Mouse (Mus musculus): ENCODE data around the gene Pcare. TPM values are rescaled to one million over a fixed set of nuclear protein-coding genes. Genes with fewer than 3 reads are reported as not detected.

The Pcare gene
- not detected in 2 replicates for polyA plus RNA-seq (2016; fragmentation: Nextera tagmentation; extraction: Ambion mirVana)

GRCm38 (mm10) chr17:71752831-71753230 is at the start of gene Pcare:
Gene Pcare (minus strand): TSS chr17:71752894.
- Histone ChIP-seq H3K36me3 (no peaks in the 10 kb centered on the region), H3K27ac (replicated peaks) (no peak within 1 kb of the TSS), H3K9me3 (replicated peaks) (no peaks in the 10 kb centered on the region), H3K4me1 (no peaks in the 10 kb centered on the region), H3K27me3 (ENCODE audit: low read depth, poor library complexity, severe bottlenecking) (no peaks in the 10 kb centered on the region), H3K4me3 (no peak within 1 kb of the TSS)
- WGBS = 83% methylated on average over 10 of the region's 10 CpGs
- no peak for DNase-seq (ENCODE audit: low spot score)

DNA sequence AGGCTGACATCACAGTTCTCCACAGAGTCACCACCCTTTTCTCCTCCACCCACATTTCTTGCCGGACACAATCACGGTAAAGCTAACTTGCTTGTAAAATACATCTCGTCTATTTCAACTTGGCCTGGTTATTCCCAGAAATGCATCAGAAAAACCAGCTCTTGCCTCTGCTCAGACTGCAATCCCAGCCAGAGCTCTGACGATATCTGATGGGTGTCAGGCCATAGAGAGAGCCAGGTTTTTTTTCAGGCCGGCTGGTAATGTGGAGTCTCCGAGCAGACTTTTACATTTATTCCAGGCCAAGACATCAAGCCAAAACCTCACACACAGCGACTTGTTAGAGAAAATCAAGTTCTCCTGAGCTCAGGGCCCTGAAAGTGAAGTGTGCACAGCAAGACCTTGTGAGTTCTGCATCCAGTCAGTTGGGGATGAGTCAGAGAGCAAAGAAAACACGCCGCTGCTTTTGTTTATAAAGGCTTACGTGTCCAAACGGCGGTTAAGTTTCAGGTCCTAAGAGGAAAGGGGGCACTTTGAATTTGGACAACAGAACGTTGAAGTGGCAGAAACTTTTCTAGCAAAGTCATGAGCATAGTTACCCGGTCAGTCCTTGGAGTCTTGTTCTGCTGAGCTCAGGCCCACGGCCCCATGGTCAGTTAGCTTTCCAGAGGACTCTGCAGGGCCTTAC is 43.0 kb upstream of the Pcare start:
- no peak overlapping the region for H3K4me3 ChIP-seq
- no peak overlapping the region for H3K27ac ChIP-seq (replicated peaks)
- no peaks in the 10 kb centered on the region for H3K9me3 ChIP-seq (replicated peaks)
- H3K36me3 ChIP-seq = peaks cover 77% of the 10 kb centered on the region
- DNase-seq (ENCODE audit: low spot score) = no peak
- H3K27me3 ChIP-seq (ENCODE audit: low read depth, poor library complexity, severe bottlenecking) = no peaks in the 10 kb centered on the region
- H3K4me1 ChIP-seq = no peaks in the 10 kb centered on the region
- 83% methylated on average over 15 of the region's 15 CpGs for WGBS

GRCm38 (mm10) chr17:71791622-71792021 is 38.9 kb upstream of the Pcare start:
- DNase-seq (ENCODE audit: low spot score) = no peak
- H3K4me1 ChIP-seq = no peaks in the 10 kb centered on the region
- WGBS = 90% methylated on average over 4 of the region's 4 CpGs
- no peaks in the 10 kb centered on the region for H3K27me3 ChIP-seq (ENCODE audit: low read depth, poor library complexity, severe bottlenecking)
- H3K4me3 ChIP-seq = no peak overlapping the region
- peaks cover 70% of the 10 kb centered on the region for H3K36me3 ChIP-seq
- no peak overlapping the region for H3K27ac ChIP-seq (replicated peaks)
- H3K9me3 ChIP-seq (replicated peaks) = no peaks in the 10 kb centered on the region

GRCm38 (mm10) chr17:71791109-71791508 is 38.4 kb upstream of the Pcare start:
- H3K4me3 ChIP-seq = no peak overlapping the region
- H3K27me3 ChIP-seq (ENCODE audit: low read depth, poor library complexity, severe bottlenecking) = no peaks in the 10 kb centered on the region
- H3K27ac ChIP-seq (replicated peaks) = no peak overlapping the region
- WGBS = 89% methylated on average over 4 of the region's 4 CpGs
- H3K9me3 ChIP-seq (replicated peaks) = no peaks in the 10 kb centered on the region
- DNase-seq (ENCODE audit: low spot score) = no peak
- H3K36me3 ChIP-seq = peaks cover 65% of the 10 kb centered on the region
- H3K4me1 ChIP-seq = no peaks in the 10 kb centered on the region

DNA sequence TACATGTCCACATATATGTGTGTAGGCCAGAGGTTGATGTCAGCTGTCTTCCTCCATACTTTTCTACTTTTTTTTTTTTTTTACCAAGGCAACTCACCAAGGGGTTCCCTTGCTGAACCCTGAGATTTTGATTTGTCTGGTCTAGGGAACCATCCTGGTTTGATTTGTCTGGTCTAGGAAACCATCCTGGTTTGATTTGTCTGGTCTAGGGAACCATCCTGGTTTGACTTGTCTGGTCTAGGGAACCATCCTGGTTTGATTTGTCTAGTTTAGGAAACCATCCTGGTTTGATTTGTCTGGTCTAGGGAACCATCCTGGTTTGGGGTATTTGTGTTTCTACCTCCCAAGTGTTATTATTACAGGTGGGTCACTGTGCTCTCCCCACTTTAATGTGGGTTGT is 33.8 kb upstream of the Pcare start:
- no peak for DNase-seq (ENCODE audit: low spot score)

DNA sequence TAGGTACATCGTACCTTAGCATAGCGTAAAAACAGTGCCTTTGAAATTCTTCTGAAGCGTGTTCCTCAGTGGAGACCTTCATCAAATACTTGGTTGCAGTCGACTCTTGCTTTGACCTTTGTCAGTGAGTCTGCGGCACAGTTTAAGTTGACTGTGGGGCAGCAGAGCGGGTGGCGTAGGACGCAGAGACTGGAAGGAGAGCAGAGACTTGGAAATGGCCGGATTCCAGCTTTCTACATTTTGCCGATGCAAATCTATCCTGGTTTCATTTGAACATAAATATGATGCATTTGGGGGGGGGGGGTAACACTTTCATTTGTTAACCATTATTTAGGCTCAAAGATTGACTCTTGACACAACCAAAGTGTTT is 30.7 kb upstream of the Pcare start:
- H3K4me1 ChIP-seq = peaks cover 21% of the 10 kb centered on the region
- H3K4me3 ChIP-seq = peak overlapping the region; percentile 90
- WGBS = 12% methylated on average over 10 of the region's 10 CpGs
- peaks cover 8% of the 10 kb centered on the region; the same call in 1 of the 2 replicates for H3K9me3 ChIP-seq (replicated peaks)
- no peaks in the 10 kb centered on the region for H3K36me3 ChIP-seq
- peaks cover 16% of the 10 kb centered on the region for H3K27me3 ChIP-seq (ENCODE audit: low read depth, poor library complexity, severe bottlenecking)
- peak overlapping the region; percentile 94 for H3K27ac ChIP-seq (replicated peaks)
- DNase-seq (ENCODE audit: low spot score) = no peak

More for the DNA sequence above, 33.8 kb upstream of the Pcare start:
- no peak overlapping the region for H3K27ac ChIP-seq (replicated peaks)
- H3K9me3 ChIP-seq (replicated peaks) = no peaks in the 10 kb centered on the region
- H3K4me1 ChIP-seq = peaks cover 21% of the 10 kb centered on the region
- H3K27me3 ChIP-seq (ENCODE audit: low read depth, poor library complexity, severe bottlenecking) = peaks cover 9% of the 10 kb centered on the region
- H3K36me3 ChIP-seq = peaks cover 19% of the 10 kb centered on the region
- H3K4me3 ChIP-seq = no peak overlapping the region

DNA sequence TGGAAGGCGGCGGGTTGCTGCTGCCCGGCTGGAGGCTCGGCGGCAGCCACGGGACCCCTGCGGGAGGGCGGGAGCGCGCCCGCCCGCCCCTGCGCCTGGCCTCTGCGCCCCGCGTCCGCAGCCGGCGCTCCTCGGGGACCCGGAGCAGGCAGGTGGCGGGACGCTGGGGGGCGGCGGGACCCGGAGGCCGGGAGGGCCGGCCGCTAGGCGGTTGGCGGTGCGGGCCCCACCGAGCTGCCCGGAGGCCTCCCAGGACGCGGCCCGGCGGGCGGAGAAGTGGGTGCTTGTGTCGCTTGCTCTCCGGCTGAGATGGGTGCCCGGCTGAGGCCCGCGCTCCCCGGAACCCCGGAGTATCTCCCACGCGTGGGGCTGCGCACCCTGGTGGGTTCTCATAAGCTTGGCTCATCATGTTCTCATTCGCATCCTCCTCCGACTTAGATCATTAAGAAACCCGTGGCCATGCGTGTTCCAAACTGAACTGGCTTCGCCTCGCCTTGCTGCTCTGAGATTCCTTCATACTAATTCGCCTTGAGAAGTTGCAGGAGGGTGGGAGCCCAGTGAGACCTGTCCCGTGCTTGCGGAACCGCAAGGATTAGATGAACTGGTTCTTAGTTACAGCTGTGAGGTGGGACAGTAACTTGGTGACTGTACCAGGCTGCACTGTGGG is 30.1 kb upstream of the Pcare start:
- Histone ChIP-seq H3K9me3 (replicated peaks) (peaks cover 10% of the 10 kb centered on the region; the same call in 1 of the 2 replicates), H3K4me1 (peaks cover 21% of the 10 kb centered on the region), H3K27ac (replicated peaks) (peak overlapping the region; percentile 94), H3K36me3 (no peaks in the 10 kb centered on the region), H3K4me3 (peak overlapping the region; percentile 90), H3K27me3 (ENCODE audit: low read depth, poor library complexity, severe bottlenecking) (peaks cover 16% of the 10 kb centered on the region)
- DNase-seq (ENCODE audit: low spot score) = peak; percentile 67
- 1% methylated on average over 56 of the region's 59 CpGs for WGBS

DNA sequence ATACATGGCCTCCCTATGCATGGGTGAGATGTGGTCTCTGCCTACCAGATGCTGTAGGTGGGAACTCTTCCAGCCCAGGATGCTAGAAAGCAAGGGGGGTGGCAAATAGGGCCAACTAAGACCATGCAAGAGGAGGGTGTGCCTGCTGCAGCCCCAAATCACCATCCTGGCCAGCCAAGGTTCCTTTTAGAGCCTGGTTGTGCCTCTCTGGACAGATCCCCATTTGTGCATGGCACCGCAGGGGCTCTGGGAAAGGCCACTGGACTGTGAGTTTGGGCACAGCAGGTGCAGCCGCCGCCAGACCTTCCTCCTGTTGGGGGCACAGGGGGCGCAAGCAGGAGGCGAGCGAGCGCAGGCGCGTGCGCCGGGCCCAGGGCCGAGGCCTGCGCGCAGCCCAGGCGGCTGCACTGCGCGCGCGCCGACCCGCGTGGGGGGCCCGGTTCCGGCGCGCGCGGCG is 29.6 kb upstream of the Pcare start:
- H3K4me1 ChIP-seq = peaks cover 21% of the 10 kb centered on the region
- H3K36me3 ChIP-seq = no peaks in the 10 kb centered on the region
- H3K27me3 ChIP-seq (ENCODE audit: low read depth, poor library complexity, severe bottlenecking) = peaks cover 16% of the 10 kb centered on the region
- peak overlapping the region; percentile 94 for H3K27ac ChIP-seq (replicated peaks)
- peak overlapping the region; percentile 90 for H3K4me3 ChIP-seq
- DNase-seq (ENCODE audit: low spot score) = no peak
- peaks cover 10% of the 10 kb centered on the region; the same call in 1 of the 2 replicates for H3K9me3 ChIP-seq (replicated peaks)
- under 1% methylated on average over 29 of the region's 29 CpGs for WGBS

DNA sequence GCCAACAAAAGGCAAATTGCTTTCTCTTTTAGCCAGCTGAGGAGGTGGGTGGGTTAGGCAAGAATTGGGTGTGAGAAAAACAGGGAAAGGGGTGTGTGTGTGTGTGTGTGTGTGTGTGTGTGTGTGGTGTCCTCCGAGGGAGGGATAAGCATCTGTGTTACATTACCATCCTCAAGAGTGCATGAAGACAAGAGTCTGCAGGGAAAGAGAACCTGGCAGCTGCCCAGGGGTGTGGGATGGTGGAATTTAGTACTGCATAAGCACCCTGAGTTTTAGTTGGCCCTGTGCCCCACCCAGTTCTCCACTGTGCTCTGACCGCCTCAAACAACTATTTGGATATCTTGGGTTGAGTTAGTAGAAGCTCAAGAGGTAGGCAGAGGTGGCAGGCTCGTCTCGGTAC is 28.3 kb upstream of the Pcare start:
- H3K4me3 ChIP-seq = no peak overlapping the region
- whole genome bisulfite sequencing = 86% methylated on average over 4 of the region's 4 CpGs
- peaks cover 21% of the 10 kb centered on the region for H3K4me1 ChIP-seq
- no peak for DNase-seq (ENCODE audit: low spot score)
- peaks cover 16% of the 10 kb centered on the region for H3K27me3 ChIP-seq (ENCODE audit: low read depth, poor library complexity, severe bottlenecking)
- no peak overlapping the region for H3K27ac ChIP-seq (replicated peaks)
- H3K9me3 ChIP-seq (replicated peaks) = peaks cover 10% of the 10 kb centered on the region; the same call in 1 of the 2 replicates
- no peaks in the 10 kb centered on the region for H3K36me3 ChIP-seq

- no peak overlapping the region for H3K27ac ChIP-seq (replicated peaks)
- WGBS = 95% methylated on average over 2 of the region's 2 CpGs
- H3K4me3 ChIP-seq = no peak overlapping the region
- no peak for DNase-seq (ENCODE audit: low spot score)
- peaks cover 10% of the 10 kb centered on the region; the same call in 1 of the 2 replicates for H3K9me3 ChIP-seq (replicated peaks)
- peaks cover 21% of the 10 kb centered on the region for H3K4me1 ChIP-seq
- H3K27me3 ChIP-seq (ENCODE audit: low read depth, poor library complexity, severe bottlenecking) = peaks cover 16% of the 10 kb centered on the region
- H3K36me3 ChIP-seq = no peaks in the 10 kb centered on the region
Observed at GRCm38 (mm10) chr17:71780490-71780889, 27.8 kb upstream of the Pcare start.

GRCm38 (mm10) chr17:71778696-71779095 is 26.0 kb upstream of the Pcare start:
- peaks cover 16% of the 10 kb centered on the region for H3K27me3 ChIP-seq (ENCODE audit: low read depth, poor library complexity, severe bottlenecking)
- H3K4me3 ChIP-seq = no peak overlapping the region
- H3K27ac ChIP-seq (replicated peaks) = no peak overlapping the region
- WGBS = 68% methylated on average over 3 of the region's 3 CpGs
- DNase-seq (ENCODE audit: low spot score) = no peak
- no peaks in the 10 kb centered on the region for H3K36me3 ChIP-seq
- H3K4me1 ChIP-seq = peaks cover 16% of the 10 kb centered on the region
- H3K9me3 ChIP-seq (replicated peaks) = peaks cover 10% of the 10 kb centered on the region; the same call in 1 of the 2 replicates

- DNase-seq (ENCODE audit: low spot score) = no peak
- 87% methylated on average over 4 of the region's 4 CpGs for WGBS
- Histone ChIP-seq H3K27ac (replicated peaks) (no peak overlapping the region), H3K4me3 (no peak overlapping the region), H3K27me3 (ENCODE audit: low read depth, poor library complexity, severe bottlenecking) (no peaks in the 10 kb centered on the region), H3K36me3 (no peaks in the 10 kb centered on the region), H3K9me3 (replicated peaks) (peaks cover 10% of the 10 kb centered on the region; the same call in 1 of the 2 replicates), H3K4me1 (peaks cover 3% of the 10 kb centered on the region)
Observed at GRCm38 (mm10) chr17:71775279-71775678, 22.6 kb upstream of the Pcare start.

DNA sequence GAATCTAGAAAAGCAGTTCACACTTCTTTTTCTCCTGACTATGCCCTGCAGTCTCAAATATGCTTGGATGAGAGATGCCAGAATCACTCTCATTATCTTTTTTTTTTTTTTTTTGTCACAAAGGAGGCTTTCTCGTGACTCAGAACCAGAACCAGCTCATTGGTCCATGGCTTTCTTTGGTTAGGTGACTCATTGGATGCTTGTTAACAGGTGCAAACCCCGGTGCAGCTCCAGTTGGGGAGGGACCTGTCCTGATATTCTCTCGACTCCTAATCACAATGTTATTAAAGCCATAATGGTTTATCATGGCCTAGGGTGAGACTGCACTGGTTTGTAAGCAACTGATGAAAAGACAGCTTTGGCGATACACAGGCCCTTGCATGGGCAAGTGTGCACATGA is 21.5 kb upstream of the Pcare start:
- WGBS = 86% methylated on average over 4 of the region's 4 CpGs
- H3K27me3 ChIP-seq (ENCODE audit: low read depth, poor library complexity, severe bottlenecking) = no peaks in the 10 kb centered on the region
- peaks cover 15% of the 10 kb centered on the region for H3K4me1 ChIP-seq
- H3K27ac ChIP-seq (replicated peaks) = no peak overlapping the region
- H3K36me3 ChIP-seq = no peaks in the 10 kb centered on the region
- peaks cover 10% of the 10 kb centered on the region; the same call in 1 of the 2 replicates for H3K9me3 ChIP-seq (replicated peaks)
- no peak for DNase-seq (ENCODE audit: low spot score)
- no peak overlapping the region for H3K4me3 ChIP-seq

Data from midbrain, embryonic 10.5 days (tissue).